Mouse (Mus musculus): ENCODE results near the gene Ank3. TPM values are rescaled to one million over a fixed set of nuclear protein-coding genes. Genes with fewer than 3 reads are reported as not detected.
A peak's percentile ranks its signal among the peaks of the same experiment; 100 is the strongest.

Ank3 gene
- total RNA-seq, 2 experiments from 2014 or later = 67.9 to 68.1 TPM

DNA sequence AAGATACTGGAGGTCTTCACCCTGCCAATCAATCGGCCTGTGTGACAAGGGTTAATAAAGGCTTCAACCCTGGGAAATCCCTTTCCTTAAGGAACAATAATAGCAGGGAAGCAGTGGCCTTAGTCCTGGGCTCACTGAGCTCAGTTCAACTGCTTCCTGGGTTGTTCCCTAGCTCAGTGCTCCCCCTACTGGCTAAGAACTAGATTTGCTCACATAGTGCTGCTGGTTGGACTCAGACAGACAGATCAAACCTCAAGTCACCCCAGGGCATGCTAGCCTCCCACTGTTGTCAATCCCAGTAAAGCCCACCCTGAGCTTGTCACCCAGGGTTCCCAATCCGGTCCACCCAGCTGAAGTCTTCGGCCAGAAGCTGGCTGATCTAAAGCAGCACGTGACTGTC lies 447.2 kb downstream of the Ank3 start:
- peak; percentile 41 to 58 for DNase-seq

DNA sequence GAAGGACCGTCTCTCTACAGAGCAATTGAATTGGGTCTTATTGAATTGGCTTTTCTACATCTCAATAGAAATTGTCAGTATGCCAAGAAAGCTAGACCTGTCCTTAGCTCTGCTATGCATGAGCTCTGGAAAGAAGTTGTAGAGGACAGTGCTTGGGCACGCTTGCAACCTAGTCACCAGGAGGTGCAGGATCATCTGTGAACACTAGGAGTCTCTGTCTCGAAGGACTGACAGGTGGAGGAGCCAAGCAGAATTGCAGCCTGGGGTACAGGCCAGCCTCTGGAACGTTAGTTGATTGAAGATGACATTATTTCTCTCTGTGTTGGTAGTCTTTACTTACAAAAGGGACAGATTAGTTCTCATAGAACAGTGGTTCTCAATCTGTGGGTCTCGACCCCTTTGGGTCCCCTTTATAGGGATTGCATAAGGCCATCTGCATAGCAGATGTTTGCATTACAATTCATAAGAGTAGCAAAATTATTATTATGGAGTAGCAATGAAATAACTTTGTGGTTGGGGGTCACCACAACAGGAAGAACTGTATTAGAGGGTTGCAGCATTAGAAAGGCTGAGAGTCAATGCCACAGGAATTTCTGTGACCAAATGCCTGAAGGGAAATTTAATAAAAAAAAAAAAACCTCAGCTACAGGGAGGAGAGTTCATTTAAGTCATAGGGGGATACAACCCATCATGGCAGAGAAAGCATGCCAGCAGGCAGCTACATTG lies 454.0 kb downstream of the Ank3 start:
- DNase-seq = no peak

DNA sequence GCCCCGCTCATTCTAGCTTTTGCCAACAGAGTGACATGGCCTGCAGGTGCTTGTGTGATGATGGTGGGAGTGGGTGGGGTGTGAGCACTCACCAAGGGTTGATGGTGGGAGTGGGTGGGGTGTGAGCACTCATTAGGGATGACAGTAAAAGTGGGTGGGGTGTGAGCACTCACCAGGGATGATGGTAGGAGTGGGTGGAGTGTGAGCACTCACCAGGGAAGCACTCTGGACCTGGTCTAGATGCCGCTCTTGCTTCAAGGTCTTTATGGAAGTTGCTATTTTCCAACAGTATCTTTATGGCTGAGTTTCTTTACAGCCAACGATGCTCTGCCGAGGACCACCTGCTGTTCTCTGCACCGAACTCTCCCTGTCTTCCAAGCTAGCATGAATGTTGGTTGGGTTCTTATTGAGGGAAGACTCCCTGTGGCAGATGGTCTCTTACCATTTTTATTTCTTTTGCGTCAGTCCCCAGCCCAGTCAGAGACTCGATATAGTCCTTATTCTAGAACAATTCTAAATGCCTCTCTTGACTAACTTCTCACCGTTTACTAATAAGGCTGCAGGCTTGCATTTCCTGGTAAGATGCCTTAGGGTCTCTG lies 456.1 kb downstream of the Ank3 start:
- DNase-seq = no peak

DNA sequence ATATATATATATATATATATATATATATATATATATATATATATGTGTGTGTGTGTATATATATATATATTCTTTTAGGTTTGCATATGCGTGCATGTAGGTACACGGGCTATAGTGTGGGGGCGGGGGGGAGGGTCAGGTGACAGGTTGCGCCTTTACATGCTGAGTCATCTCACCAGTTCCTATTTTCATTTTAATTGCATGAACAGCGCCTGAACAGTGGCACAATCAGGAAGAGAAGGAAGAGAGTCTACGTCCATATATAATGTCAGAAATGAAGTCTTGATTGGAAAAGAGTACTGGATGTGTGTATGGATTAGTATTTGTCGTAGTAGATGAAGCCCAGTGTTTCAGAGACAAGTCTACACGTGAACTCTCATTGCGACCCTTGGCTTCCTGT lies 459.4 kb downstream of the Ank3 start:
- no peak for DNase-seq

DNA sequence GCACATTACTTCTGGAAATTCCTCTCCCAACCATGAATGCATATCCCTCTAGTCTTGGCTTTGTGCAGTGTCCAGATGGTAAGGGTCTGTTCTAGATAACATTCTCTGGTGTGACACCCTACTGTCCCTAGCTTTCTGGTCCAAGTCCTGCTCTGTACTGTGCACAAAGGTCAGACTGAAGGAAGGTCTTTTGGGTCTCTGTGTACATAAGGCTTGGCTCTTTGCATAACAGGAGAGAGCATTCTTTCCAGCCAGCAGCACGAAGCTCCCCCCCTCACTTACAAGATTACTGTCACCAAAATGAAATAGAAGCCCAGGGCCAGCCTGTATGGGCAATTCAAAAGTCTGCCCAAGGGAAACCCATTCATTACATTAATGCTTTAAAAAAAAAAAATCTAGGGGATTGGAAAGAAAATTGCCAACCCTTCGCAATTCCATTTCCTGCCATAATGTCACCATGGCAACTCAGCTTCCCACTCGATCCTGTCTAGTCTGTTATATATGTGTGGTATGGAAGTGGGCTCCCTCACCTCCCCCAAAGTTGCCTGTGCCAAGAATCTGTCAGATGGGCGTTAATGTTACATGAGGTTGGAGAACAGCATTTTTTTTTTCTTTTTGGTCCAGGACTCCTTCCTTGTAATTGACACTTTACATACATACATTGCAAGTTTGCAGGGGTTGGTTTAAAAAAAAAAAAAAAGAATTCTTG lies 460.5 kb downstream of the Ank3 start:
- DNase-seq = no peak

DNA sequence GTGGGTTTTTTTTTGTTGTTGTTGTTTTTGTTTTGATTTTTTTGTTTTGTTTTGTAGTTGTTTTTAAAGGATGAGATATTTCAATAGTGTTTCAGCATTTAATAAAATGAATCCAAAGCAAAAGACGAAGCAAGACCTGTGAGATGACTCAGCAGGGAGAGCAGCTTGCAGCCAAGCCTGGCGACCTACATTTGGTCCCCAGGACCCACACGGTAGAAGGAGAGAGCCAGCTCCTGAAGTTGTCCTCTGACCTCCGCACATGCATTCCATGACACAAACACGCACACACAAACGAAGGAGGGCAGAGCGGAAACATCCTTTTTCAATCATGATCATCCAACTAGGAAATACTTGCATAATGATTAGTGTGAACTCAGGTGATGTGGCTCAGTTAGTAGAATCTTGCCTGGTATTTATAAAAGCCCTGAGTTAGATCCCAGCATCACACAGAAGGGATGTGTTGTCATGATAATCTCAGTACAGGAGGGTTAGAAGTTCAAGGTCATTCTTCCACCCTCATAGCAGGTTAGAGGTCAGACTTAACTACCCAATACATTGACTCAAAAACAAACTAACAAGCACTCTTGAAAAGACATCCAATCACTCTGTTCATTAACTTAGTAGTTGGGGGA lies 461.4 kb downstream of the Ank3 start:
- DNase-seq = no peak

DNA sequence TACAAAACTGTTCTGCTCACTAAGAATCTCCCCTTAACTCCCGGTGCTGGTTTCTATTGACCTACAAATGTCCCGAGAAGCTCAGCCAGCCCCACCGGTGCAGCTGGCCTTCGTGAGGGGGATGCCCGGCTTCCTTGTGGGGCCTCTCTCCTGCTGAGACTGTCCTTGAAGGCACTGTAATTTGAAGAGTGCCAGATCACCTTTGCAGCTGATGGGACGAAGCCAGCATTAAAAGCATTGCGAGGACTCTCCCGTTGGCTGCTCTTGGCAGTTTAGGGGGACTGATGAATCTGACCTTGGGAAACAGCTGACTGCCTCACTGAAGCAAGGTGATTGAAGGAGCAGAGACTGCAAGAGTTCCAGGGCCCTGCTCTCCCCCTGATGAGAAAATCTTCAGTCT lies 464.3 kb downstream of the Ank3 start:
- DNase-seq = no peak

DNA sequence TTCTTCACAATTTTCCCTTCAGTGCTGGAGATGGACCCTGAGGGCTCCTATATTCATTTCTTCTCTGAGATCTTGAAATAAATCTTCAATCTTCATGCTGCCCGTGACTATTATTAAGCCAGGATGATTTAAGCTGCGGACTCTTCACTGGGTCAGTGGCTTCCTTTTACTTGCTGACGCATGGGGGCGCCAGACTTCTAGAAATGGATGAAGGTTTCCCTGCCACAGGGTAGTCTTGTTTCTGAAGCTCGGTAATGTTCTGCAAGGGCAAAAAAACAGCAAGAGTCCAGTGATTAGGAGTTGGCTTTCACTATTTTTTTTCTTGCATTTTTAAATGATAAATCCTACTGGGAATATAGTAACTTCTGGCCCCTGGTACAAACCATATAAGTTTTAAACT lies 471.8 kb downstream of the Ank3 start:
- peak; percentile 85 to 91 for DNase-seq

DNA sequence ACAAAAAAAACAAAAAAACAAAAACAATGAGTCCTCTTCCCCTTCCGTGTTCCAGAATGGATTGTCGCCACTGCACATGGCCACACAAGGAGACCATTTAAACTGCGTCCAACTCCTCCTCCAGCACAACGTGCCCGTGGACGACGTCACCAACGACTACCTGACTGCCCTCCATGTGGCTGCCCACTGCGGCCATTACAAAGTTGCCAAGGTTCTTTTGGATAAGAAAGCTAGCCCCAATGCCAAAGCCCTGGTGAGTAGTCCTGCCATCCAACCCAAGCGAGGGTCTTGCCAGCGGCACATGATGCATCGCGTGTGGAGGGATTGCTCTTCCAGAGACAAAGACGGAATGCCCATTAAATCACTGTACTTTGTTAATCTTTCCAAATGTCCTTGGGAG lies 472.4 kb downstream of the Ank3 start:
- DNase-seq = peak; percentile 49 to 55

DNA sequence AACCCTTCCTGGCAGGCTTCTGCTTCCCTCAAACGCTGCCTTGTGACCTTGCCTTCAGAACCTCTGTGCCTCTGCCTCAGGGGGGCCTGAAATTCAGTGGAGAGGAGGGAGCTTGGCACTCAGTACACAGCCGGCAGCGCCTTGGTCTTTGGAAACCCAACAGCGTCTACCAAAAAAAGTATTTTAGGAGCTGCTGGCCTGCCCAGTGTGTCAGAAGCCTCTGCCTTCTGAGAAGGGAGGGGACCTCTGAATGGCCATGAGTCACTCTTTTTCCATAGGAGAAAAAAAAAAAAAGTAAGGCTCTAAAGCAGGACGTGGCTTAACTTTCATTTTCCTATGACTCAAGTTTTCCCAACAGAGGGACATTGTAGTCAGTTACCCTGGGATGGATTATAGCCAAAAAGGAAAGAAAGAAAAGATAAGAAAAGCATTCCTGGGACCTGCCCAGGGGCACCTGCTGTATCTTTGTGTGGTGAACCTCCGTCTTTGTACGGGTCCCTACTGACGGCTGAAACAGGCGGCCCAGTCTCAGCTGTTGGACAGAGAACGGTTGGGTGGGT lies 473.7 kb downstream of the Ank3 start:
- DNase-seq = peak; percentile 67 to 84

DNA sequence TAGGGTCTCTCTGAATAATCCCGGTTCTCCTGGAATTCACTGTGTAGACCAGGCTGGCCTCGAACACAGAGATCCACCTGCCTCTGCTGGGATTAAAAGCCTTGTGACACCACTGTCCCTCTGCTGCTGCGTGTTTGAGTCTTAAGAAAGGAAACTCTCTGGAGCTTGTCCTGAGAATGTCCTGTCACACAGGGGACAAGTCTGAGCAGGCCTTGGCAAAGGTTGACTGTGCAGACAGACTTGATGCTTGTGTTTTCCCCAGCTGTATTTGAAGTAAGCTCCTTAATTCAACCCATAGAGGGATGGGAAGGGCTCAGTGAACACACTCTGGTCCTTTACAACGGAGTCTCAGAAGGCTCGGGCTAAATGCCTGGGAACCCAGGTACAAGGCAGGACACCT lies 474.3 kb downstream of the Ank3 start:
- DNase-seq = peak in 1 of 2 experiments; percentile 29

DNA sequence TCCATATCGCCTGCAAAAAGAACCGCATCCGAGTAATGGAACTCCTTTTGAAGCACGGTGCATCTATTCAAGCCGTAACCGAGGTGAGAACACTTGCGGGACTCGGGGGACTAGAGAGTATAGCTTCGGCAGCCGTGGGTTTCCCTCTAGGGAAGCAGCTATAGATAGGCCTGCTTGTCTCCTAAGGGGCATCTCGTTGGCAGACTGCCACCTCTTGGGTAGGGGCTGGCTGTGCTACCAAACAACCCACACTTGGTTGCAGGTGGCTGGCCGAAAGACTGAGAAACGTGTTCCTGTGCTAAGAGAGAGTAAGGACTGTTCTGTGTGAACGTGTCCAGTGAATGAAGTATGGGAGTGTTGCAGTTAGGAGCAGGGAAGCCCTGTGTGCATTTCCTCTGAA lies 476.2 kb downstream of the Ank3 start:
- no peak for DNase-seq

DNA sequence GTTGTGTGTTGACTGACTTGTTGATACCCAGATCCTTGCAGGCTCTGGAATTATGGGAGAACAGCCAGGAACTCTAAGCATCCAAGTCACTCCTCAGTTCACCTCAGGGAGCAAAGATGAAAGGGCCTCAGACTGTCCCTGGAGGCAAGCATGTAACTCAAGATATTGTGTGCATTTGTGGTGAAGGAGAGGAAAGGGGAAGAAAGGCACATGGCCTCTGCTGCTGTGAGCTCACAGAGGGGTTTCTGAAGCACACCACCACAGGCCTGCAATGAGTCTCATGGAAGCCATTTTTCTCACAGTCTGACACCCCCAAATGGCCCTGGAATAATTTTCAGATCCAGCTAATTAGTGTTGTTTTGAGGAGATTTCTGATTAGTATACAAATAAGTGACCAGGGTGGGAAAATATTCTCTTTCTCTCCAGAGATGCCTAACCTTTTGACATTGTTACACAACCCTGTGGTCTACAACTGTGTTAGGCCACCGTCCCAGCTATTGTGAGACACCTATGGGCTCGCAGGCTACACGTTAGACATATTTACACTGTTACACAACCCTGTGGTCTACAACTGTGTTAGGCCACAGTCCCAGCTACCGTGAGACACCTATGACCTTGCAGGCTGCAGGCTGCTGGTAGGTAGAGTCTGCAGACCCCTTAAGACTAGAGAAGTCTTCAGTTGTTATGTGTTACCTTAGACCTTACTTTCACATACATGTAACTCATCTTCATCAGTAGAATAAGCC lies 485.5 kb downstream of the Ank3 start:
- DNase-seq = no peak

DNA sequence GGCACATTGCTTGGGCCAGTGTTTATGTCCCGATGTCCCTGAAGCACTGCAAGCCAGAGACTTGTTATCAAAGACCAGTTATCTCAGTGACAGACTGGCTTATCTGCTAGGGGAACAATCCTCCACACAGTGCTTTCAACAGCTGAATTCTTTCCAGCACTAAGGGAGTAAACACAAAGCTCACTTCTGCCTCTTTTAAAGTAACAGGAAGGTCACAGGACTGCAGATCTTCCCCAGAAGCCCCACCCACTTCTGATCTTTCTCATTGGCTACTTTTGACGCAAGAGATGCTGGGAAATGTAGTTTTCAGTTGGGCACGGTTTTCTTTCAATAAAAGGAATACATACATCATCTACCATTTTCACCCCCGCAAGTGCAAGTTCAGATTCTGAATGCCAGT lies 489.8 kb downstream of the Ank3 start:
- DNase-seq = peak; percentile 85 to 88

DNA sequence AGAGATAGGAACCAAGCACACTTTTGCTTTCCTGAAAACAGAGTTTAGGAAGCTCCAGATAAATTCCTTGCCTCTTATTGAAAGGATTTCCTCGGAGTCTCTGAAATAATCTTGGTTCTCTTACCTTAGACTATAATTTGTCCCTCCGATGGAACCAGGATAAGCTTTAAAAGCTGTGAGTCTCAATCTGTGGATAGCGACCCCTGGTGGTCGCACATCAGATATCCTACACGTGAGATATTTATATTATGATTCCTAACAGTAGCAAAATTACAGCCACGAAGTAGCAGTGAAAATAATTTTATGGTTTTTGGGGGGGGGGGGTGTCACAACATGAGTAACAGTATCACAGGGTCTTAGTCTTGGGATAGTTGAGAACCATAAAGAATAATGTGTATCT lies 491.2 kb downstream of the Ank3 start:
- peak in 1 of 2 experiments; percentile 66 for DNase-seq

DNA sequence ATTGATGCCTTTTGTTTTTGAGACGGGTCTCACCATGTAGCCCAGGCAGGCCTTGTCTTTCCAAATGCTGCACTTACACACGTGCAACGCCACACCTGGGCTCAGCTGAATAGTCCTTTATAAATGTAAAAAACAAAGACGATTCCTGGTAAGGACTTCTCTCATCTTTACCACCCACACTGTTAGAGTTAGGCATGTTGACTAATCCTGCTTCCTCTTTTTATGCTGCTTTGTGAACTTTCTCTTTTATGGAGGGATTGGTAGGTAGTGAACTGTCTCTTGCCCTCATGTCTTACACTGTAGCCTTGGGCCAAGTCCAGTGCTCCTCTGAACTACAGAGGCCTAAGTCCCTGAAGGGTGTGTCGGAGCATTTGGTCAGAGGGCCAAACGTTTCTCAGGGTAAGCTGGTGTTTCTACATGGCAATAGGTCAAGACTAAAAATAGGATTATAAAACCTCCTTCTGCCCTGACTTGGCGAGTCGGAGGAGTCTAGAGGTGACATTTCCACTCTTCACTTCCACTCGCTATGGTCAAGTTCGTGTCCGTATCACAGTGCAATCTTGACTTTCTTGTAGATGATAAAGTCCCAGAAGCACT lies 491.9 kb downstream of the Ank3 start:
- DNase-seq = no peak

DNA sequence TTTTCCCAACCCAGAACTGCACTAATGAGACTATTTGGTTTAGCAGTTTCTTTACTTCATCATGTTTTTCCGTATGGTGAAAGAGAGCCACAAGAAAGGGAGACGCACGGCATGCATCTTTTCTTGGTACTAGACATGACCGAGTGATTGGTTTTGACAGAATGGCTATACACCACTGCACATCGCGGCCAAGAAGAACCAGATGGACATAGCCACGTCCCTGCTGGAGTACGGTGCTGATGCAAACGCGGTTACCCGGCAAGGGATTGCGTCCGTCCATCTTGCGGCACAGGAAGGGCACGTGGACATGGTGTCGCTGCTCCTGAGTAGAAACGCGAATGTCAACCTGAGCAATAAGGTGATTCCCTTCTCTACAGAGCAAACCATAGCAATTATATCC lies 493.6 kb downstream of the Ank3 start:
- DNase-seq = no peak

DNA sequence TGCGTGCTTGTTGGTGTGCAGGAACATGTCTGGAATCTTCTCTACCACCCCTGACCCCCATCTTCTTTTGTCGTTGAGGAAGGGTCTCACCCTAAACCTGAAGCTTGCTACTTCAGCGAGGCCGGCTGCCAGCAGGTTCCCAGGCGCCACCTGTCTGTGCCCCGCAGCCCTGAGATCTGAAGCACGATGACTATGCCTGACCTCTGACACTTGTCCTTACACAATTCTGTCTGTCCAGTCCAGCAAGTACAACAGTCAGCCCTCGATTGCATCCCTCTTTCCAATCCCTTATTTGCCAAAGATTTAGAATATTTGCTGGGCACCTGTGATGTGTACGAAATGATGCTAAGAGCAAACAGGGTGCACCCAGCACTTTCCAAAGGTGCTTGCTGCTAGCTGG lies 497.0 kb downstream of the Ank3 start:
- no peak for DNase-seq

DNA sequence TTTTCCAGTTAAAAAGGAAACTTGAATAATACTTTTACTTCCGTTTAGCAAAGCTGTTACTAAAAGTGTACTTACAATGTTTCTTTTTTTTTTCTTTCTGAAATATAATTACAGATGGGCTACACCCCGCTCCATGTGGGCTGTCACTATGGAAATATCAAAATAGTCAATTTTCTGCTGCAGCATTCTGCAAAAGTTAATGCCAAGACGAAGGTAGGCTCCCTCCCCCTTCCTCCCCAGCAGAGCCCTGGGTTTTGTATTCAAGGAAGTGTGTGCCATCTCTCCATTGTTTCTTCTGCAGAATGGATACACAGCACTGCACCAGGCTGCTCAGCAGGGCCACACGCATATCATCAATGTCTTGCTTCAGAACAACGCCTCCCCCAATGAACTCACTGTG lies 499.4 kb downstream of the Ank3 start:
- DNase-seq = no peak

DNA sequence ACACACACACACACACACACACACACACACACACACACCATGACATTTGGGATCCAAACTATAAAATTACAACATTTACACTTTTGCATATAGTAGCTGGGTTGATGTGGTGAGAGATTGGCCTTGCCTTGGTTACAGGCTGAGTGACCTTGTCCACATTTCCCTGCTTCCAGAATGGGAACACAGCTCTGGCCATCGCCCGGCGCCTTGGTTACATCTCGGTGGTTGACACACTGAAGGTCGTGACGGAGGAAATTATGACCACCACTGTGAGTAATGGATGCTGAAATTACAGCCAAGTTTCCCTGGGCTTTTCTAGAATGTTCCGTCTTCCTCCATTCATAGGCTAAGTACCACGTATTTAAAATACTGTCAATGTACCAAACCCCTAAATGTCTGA lies 500.2 kb downstream of the Ank3 start:
- DNase-seq = no peak

DNA sequence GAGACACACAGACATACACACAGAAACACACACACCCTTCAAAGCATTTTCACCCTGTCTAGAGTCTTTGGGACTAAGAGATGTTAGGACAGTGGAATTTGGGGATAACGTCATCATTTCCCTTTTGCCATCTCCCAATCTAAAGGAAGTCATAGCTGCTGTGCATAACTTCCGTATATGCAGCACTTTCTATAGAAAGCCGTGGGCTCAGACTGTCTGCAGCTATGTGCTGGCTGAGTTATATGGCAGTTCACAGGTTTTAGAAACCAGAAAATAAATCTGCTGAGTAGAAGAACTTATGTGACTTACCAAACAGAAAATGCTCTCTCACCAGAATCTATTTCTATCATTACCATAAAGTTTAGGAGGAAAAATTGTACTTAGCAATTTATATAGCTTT lies 501.2 kb downstream of the Ank3 start:
- no peak for DNase-seq

DNA sequence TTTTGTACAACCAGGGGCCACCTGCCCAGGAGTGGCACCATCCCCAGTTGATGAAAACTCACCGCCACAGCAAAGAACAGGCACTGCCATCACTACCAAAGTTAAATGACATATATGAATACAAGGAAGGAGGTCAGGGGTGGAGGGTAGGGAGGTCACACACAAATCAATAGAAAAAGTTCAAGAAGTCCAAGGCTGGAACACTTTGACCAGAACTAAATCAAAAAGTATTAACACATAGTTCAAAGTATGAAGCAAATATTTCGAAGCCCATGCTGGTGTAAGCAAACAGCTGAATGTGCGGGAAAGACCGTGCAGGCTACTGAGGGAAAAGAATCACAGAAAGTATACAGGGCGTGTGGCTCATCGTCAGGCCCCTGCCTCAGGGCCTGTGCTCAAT lies 503.5 kb downstream of the Ank3 start:
- DNase-seq = no peak

All from heart, adult 18-20 months (tissue).